Mouse (Mus musculus) large intestine, adult 2 months (tissue): ENCODE measurements around the gene Il11ra1. TPM values are rescaled to one million over a fixed set of nuclear protein-coding genes. Genes with fewer than 3 reads are reported as not detected.
"Not testable (repeated sequence)": the region's sequence is repeated elsewhere in the genome, so short reads cannot be mapped to it uniquely, and the experiment has no call there.

Source experiments
- DNase-seq: peaks from one replicate; pipeline ENCODE4 v3.0.0-alpha.2; 2012; ENCODE audit warnings: low read depth, low spot score
- WGBS: fragments of 180-500 bp; shearing (Covaris S2); methylation state at CpG from one replicate; pipeline ENCODE4 v1.1.7; 2018; 5-methylcytosine and 5-hydroxymethylcytosine counted together
- polyA plus RNA-seq: library from polyadenylated mRNA; depleted of rRNA; stranded (reverse); fragments of >200 nt; gene quantifications from 2 replicates; pipeline ENCODE4 v1.2.3, GENCODE M21; 2012

Il11ra1 gene
- polyA plus RNA-seq, 1 experiment: 27.9 TPM

DNA sequence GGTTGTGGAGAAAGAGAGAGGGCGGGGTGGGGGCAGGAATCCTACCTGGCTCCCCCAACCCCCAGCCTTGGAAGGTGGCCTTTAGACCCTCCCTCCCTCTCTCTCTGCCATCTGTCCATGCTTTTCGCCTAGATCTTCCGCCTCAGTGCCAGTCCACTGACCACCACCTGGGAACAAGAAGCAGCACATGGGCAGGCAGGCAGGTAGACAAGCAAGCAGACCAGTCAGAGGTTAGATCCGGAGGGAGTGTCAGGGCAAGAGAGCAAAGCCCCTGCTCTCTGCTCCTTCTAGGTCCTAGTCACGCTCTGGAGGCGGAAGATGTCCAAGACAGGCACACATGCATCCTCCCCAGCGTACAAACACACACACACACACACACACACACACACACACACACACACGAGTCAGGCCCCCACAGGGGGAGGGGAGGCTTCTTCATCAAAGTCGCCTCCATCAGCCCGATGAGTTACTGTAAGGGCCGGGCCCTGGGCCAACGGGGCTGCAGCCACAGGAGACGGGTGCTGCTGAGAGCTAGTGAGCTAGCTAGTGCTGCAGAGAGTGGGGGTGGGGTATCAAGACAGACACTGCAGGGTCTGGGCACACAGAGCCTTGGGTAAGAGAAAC lies 22.7 kb upstream of the Il11ra1 start:
- no peak for DNase-seq
- WGBS: 49% methylated on average over 13 of the region's 13 CpGs

DNA sequence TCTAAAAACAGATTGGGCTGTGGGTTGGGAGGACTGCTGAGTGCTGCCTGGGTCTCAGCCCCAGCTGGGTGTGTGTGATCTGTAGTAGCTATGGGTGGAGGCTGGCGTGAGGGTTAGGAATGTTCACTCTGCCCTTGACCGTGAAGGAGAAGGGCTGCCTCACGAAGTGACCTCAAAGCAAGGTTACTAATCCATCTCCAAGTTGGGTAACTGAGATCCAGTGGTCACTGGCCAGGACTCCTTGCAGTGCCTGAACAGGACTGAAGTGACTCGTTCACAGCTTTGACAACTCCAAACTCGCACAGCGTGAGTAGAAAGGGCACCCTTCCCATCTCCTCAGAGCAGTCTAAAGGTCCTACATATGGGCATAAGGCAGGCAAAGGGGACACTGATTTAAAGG lies 20.9 kb upstream of the Il11ra1 start:
- 60% methylated on average over 6 of the region's 6 CpGs for WGBS
- no peak for DNase-seq

DNA sequence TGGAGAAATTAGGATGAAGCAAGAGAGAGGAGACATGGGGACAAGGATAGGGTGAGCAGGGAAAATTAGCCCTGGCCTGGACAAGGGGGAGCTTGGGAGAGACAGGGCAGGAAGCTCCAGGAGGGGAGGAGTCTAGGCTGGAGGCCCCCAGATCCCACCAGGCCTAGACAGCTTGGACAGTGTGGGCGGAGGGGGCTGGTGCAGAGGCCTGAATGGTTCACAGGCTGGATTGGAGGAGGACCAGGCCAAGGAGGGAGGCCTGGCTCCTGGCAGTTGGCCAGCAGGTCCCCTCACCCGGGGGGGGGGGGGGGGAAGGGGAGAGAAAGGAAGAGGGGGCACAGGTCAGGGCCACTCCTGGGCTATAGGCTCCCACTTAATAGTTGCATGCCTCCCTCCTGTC lies 20.5 kb upstream of the Il11ra1 start:
- 88% methylated on average over 1 of the region's 2 CpGs for WGBS
- no peak for DNase-seq

DNA sequence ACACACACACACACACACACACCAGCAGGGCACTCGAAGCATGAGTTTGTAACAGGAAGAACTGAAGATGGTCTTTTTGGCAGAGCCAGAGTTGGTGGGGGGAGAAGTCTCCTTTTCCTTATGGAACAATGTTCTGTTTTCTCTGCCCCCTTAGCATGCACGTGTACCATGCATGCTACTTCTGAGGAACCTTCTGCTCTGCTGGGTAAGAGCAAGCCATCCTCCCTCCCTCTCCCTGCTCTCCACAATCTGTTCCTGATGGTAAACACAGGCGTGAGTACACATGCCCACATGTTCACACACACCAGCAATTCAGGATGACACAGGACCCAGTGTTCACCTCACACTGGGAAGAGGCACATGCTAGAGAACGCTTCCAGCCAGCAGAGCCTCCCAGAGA lies 18.6 kb upstream of the Il11ra1 start:
- WGBS: 52% methylated on average over 4 of the region's 4 CpGs
- no peak for DNase-seq

GRCm38 (mm10) chr4:41681947-41682346 lies 17.8 kb upstream of the Il11ra1 start:
- DNase-seq: no peak
- 82% methylated on average over 10 of the region's 10 CpGs for WGBS

DNA sequence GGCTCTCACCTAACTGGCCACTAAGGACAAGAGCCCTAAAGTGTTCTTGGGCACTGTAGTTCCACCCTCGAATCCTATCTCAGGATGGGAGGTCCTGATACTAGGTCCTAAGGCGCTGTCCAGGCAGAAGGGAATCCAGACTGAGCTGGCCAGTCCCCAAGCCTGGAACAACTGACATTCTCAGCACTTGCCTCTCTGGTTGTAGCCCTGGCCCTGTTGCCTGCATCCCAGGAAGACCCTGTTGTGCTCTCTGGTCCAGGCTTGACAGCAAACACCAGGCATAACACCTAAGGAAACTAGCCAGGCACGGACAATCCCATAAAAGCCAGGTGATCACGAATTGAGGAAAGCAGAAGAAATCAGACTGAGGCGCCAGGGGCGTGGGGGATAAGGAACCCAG lies 17.0 kb upstream of the Il11ra1 start:
- WGBS: 29% methylated on average over 6 of the region's 6 CpGs
- DNase-seq: no peak

- DNase-seq: not testable (repeated sequence)
- WGBS: 0% methylated on average over 7 of the region's 27 CpGs
Observed at GRCm38 (mm10) chr4:41683303-41683702, 16.5 kb upstream of the Il11ra1 start.

DNA sequence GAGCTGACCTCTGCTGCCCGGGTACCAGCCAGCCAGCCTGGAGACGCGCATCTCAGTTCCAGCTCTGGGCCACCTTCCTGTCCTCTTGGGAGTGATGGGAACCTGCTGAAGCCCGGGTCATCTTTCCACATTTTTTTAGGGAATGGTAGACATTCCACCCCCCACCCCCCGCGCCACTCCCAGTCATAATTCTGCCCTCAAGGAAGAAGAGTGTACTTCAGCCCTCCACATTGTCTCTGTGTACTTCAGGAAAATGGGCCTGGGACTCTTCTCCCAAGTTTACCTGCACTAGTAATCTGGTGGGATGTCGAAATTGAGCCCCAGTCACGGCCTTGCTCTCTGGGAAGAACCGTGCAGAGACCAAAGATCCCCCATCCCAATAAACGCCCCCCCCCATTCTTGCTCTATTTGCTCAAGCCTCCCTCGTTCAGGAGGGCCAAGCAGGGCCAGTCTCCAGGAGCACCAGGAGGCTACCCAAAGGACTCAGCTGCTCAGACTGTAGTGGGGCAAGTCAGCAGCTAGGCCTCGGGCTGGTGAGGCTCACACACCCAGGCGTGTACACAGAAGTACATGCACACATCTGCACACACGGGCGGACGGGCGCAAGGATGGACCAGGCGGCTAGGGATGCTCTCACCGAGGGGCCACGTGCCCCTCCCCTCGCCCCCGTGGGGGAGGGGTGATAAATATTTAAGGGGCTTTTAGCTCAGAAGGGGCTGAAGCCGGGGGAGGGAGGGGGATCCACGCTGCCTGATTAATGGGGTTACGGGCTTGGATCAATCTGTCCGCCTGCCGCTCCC lies 15.5 kb upstream of the Il11ra1 start:
- 10% methylated on average over 27 of the region's 27 CpGs for WGBS
- not testable (repeated sequence) for DNase-seq

DNA sequence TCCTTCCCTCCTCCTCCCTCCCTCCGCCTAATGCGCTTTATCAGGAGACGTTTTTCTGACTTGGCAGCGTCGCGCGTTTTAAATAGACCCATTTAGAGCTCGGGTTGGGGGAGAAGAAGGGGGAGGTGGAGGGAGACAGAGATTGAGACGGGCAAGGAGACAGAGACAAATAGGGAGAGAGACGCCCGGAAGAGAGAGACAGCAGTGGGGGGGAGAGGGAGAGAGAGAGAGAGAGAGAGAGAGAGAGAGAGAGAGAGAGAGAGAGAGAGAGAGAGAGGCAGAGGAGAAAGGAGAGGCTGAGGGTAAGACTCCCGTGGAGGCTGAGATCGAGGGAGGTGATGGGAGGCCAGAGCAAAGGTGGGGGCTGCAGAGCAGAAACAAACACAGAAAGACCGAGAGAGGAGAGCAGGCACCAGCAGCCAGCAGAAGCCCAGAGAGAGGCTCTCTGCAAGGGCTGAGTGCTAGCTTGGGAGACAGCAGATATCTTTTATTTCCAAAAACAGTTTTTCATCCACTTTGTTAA lies 14.8 kb upstream of the Il11ra1 start:
- DNase-seq: not testable (repeated sequence)
- WGBS: 4% methylated on average over 14 of the region's 14 CpGs

- WGBS: 49% methylated on average over 10 of the region's 10 CpGs
- not testable (repeated sequence) for DNase-seq
Observed at GRCm38 (mm10) chr4:41685882-41686492, 13.8 kb upstream of the Il11ra1 start.

DNA sequence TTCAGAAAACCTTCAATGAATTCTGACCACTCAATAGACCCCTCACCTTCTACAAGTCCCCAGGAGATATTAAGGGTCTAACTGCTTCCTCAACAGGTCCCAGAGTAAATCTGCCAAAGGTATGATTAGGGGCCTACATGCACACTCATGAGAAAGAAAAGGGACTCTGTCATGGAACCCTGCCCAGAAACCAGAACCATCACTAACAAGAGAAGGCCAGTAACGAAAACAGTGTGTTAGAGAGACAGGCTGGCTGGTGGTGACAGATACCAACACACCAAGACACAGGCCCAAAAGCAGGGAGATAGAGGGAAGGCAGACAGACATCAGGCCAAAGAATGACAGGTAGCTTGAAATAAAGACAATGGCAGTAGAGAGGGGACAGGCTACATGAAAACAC lies 11.2 kb upstream of the Il11ra1 start:
- 69% methylated on average over 1 of the region's 1 CpGs for WGBS
- DNase-seq: not testable (repeated sequence)

DNA sequence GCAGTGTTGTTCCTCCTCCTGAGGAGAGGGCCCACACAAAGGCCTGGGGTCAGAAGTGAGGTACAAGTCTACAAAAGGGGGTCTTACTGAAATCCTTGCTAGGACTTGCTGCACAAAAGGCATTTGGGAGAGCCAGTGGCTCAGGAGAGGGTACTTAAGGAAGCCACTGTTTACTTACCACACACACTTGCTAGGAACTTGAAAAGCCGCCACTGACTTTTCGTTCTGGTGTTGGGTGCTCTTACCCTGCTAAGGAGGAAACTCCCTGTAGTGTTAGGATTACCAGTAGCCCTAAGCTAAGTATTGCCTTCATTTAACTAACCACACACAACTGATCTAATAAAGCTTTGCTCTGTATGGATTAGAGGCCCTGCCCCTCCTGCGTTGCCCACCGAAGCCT lies 9.8 kb upstream of the Il11ra1 start:
- DNase-seq: not testable (repeated sequence)
- no CpG with 5 or more reads among the region's 4 CpGs for WGBS

- WGBS: 20% methylated on average over 4 of the region's 4 CpGs
- DNase-seq: not testable (repeated sequence)
Observed at GRCm38 (mm10) chr4:41693511-41693910, 6.3 kb upstream of the Il11ra1 start.

DNA sequence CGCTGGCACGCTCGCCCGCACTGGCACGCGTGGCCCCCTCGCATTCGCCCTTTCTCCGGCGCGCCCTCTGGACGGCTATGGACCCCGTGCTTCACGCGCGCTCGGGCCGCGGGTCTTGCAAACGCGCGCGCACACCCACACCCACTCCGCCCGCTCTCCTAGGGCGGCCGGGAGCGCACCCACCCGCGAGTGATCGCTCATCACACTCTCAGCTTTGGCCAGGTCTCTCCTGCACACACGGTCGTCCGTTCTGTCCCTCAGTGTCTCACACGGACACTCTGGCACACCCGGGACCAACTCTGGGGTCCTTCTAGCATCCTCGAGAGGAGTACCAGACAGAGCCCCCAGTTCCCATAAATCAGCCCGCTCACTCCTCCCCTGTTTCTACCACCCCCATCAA lies 4.0 kb upstream of the Il11ra1 start:
- 9% methylated on average over 20 of the region's 38 CpGs for WGBS
- not testable (repeated sequence) for DNase-seq

GRCm38 (mm10) chr4:41696452-41696851 lies 3.3 kb upstream of the Il11ra1 start:
- whole genome bisulfite sequencing: 29% methylated on average over 13 of the region's 15 CpGs
- not testable (repeated sequence) for DNase-seq

- WGBS: 17% methylated on average over 36 of the region's 40 CpGs
- not testable (repeated sequence) for DNase-seq
Observed at GRCm38 (mm10) chr4:41696930-41697841, 2.6 kb upstream of the Il11ra1 start, which contains the start of gene Cntfr. Cntfr (minus strand) TSS chr4:41697089.

DNA sequence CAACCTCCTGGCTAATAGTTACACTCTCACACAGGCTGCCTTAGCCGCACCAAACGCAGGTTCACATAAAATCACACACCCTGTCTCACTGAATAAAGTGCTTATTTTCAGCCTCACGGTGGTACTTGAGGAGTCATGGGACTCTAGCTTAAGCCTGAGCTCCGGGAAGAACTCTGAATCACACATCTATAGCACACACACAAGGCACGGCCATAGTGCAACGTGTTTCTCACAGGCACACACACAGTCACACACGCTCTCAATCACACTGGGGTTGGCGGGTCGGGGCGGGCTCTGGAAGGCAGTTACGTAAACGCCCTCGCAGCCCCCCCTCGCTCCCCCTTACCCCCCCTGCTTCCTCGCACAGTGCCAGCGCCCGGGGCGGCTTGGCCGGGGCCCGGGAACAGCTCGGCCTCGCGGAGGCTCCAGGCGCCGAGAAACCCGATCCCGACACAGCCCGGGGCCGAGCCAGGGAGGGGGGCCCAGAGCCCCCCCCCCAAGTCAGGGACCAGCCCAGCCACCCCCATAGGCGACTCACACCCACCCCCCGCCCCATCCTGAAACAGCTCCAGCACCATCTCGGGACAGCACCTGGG lies 1.3 kb upstream of the Il11ra1 start:
- DNase-seq: not testable (repeated sequence)
- WGBS: 15% methylated on average over 26 of the region's 32 CpGs

DNA sequence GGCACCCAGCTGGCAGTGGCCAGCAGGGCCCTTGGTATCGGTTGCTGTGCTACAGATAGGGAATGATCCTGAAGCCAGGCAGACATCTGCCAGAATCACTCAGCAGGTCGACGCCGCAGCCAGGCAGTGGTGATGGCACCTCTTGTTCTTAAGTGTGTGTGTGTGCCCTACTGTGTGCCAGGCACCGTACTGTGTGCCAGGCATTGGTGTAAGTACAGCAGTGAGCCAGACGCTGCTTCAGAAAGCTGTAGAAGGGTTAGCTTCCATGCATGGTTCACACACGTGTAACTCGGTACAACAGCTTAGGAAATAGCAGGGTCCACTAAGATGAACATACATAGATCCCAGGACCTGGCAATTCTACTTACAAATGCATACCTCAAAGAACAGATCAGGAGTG lies 435 bp downstream of the Il11ra1 start:
- not testable (repeated sequence) for DNase-seq
- WGBS: 89% methylated on average over 4 of the region's 8 CpGs

GRCm38 (mm10) chr4:41702226-41702625 lies 2.4 kb downstream of the Il11ra1 start:
- 89% methylated on average over 2 of the region's 2 CpGs for WGBS
- DNase-seq: not testable (repeated sequence)
